Mouse (Mus musculus) limb, embryonic 10.5 days (tissue): ENCODE results near the gene Kctd11. TPM values are rescaled to one million over a fixed set of nuclear protein-coding genes. Genes with fewer than 3 reads are reported as not detected.
A peak's percentile ranks its signal among the peaks of the same experiment; 100 is the strongest.

Experiments used
- DNase-seq: peaks from one replicate; pipeline ENCODE4 v3.0.0-alpha.2; 2017; ENCODE audit warnings: low spot score
- H3K27ac ChIP-seq: fragments of 300-500 bp; sonication (generic); 2 replicates; pipeline ENCODE4 v1.5.1; 2016; ENCODE audit warnings: mild to moderate bottlenecking
- H3K27me3 ChIP-seq: fragments of 300-500 bp; sonication (generic); 2 replicates; pipeline ENCODE4 v1.6.1; 2016; ENCODE audit warnings: low read depth, mild to moderate bottlenecking; ENCODE audit not compliant: poor library complexity, severe bottlenecking
- H3K36me3 ChIP-seq: fragments of 300-500 bp; sonication (generic); 2 replicates; pipeline ENCODE4 v1.6.1; 2016; ENCODE audit warnings: mild to moderate bottlenecking, moderate library complexity
- H3K4me1 ChIP-seq: fragments of 300-500 bp; sonication (generic); 2 replicates; pipeline ENCODE4 v1.6.1; 2016
- H3K4me3 ChIP-seq: fragments of 300-500 bp; sonication (generic); 2 replicates; pipeline ENCODE4 v1.5.1; 2016; ENCODE audit warnings: mild to moderate bottlenecking, moderate library complexity
- H3K9me3 ChIP-seq: fragments of 300-500 bp; sonication (generic); replicated peaks from 2 replicates; pipeline ENCODE4 v1.6.1; 2016; ENCODE audit warnings: mild to moderate bottlenecking
- WGBS: fragments of 180-500 bp; shearing (Covaris S2); methylation state at CpG from one replicate; pipeline ENCODE4 v1.1.7; 2016; 5-methylcytosine and 5-hydroxymethylcytosine counted together
- polyA plus RNA-seq: library from polyadenylated mRNA; unstranded; fragments of >200 nt; fragmentation: Nextera tagmentation; extraction: Ambion mirVana; gene quantifications from 2 replicates; pipeline ENCODE4 v1.2.1, GENCODE M21; 2016

The Kctd11 gene
- polyA plus RNA-seq, 1 experiment from 2014 or later, result 6.1 TPM

GRCm38 (mm10) chr11:69848021-69848420, 33.2 kb downstream of the Kctd11 start:
- Histone ChIP-seq H3K27ac (peak overlapping the region; percentile 97; the same call in 1 of the 2 replicates), H3K27me3 (no peaks in the 10 kb centered on the region), H3K9me3 (no peaks in the 10 kb centered on the region), H3K36me3 (peaks cover 55% of the 10 kb centered on the region), H3K4me1 (peaks cover 43% of the 10 kb centered on the region), H3K4me3 (peak overlapping the region; percentile 78)
- WGBS, result 98% methylated on average over 6 of the region's 6 CpGs
- no peak for DNase-seq

DNA sequence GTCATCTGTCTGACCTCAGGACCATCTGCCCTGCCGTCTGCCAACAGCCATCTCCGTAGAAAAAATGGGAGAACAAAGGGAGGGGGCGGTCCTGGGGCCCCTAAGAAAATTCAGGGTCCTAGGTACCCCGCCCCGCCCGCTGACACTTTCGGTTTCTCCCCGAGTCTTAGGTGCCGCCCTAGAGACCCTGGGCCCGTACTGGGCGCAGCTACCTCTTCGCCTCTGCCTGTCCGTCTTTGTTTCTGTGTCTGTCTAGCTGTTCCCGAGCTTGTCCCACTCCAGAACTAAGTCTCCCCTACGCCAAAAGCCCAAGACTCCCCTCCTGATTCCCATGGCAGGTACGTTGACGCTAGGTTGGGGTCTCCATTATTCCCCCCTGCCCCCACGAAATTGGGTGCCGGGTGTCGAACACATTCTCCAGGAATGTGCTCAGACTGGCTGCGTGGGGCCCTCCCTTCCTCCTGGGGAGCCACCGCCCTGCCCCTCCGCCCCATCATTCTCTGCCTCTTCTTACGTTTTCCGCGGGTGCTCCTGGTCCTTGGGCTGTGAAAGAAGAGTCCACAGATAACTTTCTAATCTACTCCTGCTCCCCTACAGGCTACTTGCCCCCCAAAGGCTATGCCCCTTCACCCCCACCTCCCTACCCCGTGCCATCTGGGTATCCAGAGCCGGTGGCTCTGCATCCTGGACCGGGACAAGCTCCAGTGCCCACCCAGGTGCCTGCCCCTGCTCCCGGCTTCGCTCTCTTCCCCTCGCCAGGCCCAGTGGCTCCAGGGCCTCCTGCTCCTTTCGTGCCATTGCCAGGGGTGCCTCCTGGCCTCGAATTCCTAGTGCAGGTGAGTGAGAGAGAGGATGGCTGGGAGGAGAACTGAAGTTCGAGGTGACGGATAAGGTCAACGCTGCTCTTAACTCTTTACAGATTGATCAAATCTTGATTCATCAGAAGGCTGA, 34.2 kb downstream of the Kctd11 start:
- whole genome bisulfite sequencing, result 10% methylated on average over 37 of the region's 37 CpGs
- DNase-seq, result peak; percentile 65
- peak overlapping the region; percentile 97 for H3K27ac ChIP-seq

GRCm38 (mm10) chr11:69846198-69846680, 35.0 kb downstream of the Kctd11 start, which contains the start of gene Plscr3:
Plscr3 (plus strand) TSS chr11:69846376.
- whole genome bisulfite sequencing, result 1% methylated on average over 38 of the region's 38 CpGs

More for the DNA sequence above, 34.2 kb downstream of the Kctd11 start:
- peaks cover 45% of the 10 kb centered on the region for H3K36me3 ChIP-seq
- peaks cover 42% of the 10 kb centered on the region for H3K4me1 ChIP-seq
- no peaks in the 10 kb centered on the region for H3K27me3 ChIP-seq
- no peaks in the 10 kb centered on the region for H3K9me3 ChIP-seq
- peak overlapping the region; percentile 78 for H3K4me3 ChIP-seq

DNA sequence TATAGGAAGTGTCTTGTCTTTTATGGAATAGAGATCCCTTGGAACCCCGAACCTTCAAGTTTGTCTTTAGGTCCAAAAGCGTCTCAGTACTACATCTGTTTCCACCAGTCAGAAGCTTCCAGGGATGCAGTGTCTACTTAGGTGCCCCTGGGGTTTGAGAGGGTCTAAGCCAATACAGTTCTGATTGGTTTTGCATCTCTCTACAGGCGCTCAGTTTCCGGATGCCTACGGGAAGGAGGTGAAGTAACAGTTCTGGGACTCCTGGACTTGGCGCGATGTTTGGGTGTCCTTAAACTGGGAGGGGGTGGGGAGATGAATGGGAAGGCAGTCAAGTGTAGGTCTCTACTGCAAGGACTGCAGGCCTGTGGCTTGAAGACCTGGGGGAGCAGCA, 42.5 kb downstream of the Kctd11 start:
- DNase-seq, result peak; percentile 65
- Histone ChIP-seq H3K27me3 (peaks cover 34% of the 10 kb centered on the region), H3K9me3 (no peaks in the 10 kb centered on the region), H3K36me3 (peaks cover 3% of the 10 kb centered on the region), H3K27ac (peak overlapping the region; percentile 88), H3K4me1 (peaks cover 50% of the 10 kb centered on the region), H3K4me3 (peak overlapping the region; percentile 72)
- WGBS, result 6% methylated on average over 7 of the region's 7 CpGs

More at GRCm38 (mm10) chr11:69846198-69846680, 35.0 kb downstream of the Kctd11 start, which contains the start of gene Plscr3:
- peak within 1 kb of the TSS; percentile 78 for H3K4me3 ChIP-seq
- H3K36me3 ChIP-seq, result peaks cover 37% of the 10 kb centered on the region
- no peaks in the 10 kb centered on the region for H3K9me3 ChIP-seq
- peak within 1 kb of the TSS; percentile 97 for H3K27ac ChIP-seq
- H3K27me3 ChIP-seq, result no peaks in the 10 kb centered on the region
- peaks cover 36% of the 10 kb centered on the region for H3K4me1 ChIP-seq
- DNase-seq, result peak; percentile 95

DNA sequence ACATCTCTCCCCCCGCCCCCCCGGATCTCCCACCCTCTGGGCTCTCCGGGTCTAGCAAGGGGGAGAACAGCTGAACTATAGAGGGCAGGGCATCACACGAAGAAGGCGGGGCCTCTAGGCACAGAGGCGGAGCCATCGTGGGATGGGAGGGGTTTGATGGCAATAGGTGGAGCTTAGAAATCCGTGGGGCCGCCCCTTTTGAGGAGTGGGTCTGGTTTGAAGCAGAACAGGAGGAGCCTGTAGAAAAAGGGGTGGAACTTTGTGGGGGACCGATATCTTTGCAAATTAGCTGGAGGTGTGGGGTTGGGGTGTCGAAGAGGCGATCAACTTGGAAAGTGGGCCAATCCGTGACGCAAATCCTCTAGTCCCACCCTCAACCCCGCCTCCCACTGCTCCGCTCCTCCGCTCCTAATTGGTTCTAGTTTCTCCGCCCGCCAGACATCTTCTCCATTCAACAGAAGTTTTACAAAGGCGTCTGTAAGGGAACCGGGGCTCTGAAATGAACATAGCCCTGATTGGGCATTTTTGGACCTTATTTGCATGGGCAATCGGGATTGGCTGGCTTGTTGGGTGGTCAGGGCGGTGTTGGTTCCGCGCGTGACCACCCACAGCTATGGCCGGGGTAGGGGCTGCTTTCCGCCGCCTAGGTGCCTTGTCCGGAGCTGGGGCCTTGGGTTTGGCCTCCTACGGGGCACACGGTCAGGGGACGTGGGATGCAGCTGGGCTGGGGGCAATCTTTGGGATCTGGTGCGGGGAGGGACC, 43.1 kb downstream of the Kctd11 start, which contains the start of gene Tmem256:
TSS of gene Tmem256 (plus strand) at position 563 of the 762 bp plus-strand sequence.
- H3K27ac ChIP-seq, result peak within 1 kb of the TSS; percentile 88

GRCm38 (mm10) chr11:69837604-69837951, 43.6 kb downstream of the Kctd11 start, which contains the start of gene Nlgn2:
Nlgn2 (minus strand) TSS chr11:69837784.
- Histone ChIP-seq H3K4me3 (peak within 1 kb of the TSS; percentile 72), H3K36me3 (peaks cover 14% of the 10 kb centered on the region), H3K4me1 (peaks cover 53% of the 10 kb centered on the region)

More for the DNA sequence above, 43.1 kb downstream of the Kctd11 start, which contains the start of gene Tmem256:
- Histone ChIP-seq H3K4me1 (peaks cover 53% of the 10 kb centered on the region), H3K27me3 (peaks cover 40% of the 10 kb centered on the region), H3K4me3 (peak within 1 kb of the TSS; percentile 72), H3K36me3 (peaks cover 8% of the 10 kb centered on the region), H3K9me3 (no peaks in the 10 kb centered on the region)
- WGBS, result under 1% methylated on average over 34 of the region's 34 CpGs
- DNase-seq, result peak; percentile 92

GRCm38 (mm10) chr11:69836703-69837576, 44.3 kb downstream of the Kctd11 start:
- H3K36me3 ChIP-seq, result peaks cover 17% of the 10 kb centered on the region
- peak overlapping the region; percentile 88 for H3K27ac ChIP-seq
- no peaks in the 10 kb centered on the region for H3K9me3 ChIP-seq
- peak; percentile 68 for DNase-seq
- 1% methylated on average over 52 of the region's 52 CpGs for WGBS
- peak overlapping the region; percentile 72 for H3K4me3 ChIP-seq
- peaks cover 53% of the 10 kb centered on the region for H3K4me1 ChIP-seq
- peaks cover 52% of the 10 kb centered on the region for H3K27me3 ChIP-seq

More at GRCm38 (mm10) chr11:69837604-69837951, 43.6 kb downstream of the Kctd11 start, which contains the start of gene Nlgn2:
- Histone ChIP-seq H3K27ac (peak within 1 kb of the TSS; percentile 88), H3K27me3 (peaks cover 45% of the 10 kb centered on the region), H3K9me3 (no peaks in the 10 kb centered on the region)
- under 1% methylated on average over 30 of the region's 32 CpGs for WGBS
- no peak for DNase-seq

DNA sequence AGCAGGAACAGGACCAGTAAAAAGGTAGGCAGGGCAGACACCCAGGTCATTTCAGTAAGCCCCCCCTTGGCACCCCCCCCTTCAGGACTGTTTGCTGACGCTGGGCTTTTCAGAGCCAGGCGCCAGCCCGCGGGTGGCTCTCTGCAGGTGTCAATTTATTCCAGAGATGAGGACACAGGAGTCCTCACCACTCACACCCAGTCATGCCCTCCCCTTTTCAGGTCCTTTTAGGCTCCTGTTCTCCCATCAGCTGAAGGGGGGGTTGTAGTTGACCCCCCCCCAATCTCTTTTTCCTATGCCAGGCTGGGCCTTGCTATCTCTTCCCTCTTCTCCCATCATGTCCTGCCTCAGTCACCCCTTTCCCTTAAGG, 45.3 kb downstream of the Kctd11 start:
- 3% methylated on average over 4 of the region's 4 CpGs for WGBS
- Histone ChIP-seq H3K27me3 (peaks cover 53% of the 10 kb centered on the region), H3K9me3 (no peaks in the 10 kb centered on the region), H3K36me3 (peaks cover 19% of the 10 kb centered on the region), H3K4me3 (peak overlapping the region; percentile 72), H3K4me1 (peaks cover 58% of the 10 kb centered on the region), H3K27ac (peak overlapping the region; percentile 12; the same call in 1 of the 2 replicates)
- DNase-seq, result no peak

- H3K4me3 ChIP-seq, result peak overlapping the region; percentile 72
- peak; percentile 64 for DNase-seq
- no peaks in the 10 kb centered on the region for H3K9me3 ChIP-seq
- H3K4me1 ChIP-seq, result peaks cover 61% of the 10 kb centered on the region
- WGBS, result 5% methylated on average over 9 of the region's 9 CpGs
- H3K27me3 ChIP-seq, result peaks cover 53% of the 10 kb centered on the region
- 0 out of 2 replicates have a peak overlapping the region, but pooled peaks have one; percentile 12 for H3K27ac ChIP-seq
- H3K36me3 ChIP-seq, result peaks cover 19% of the 10 kb centered on the region
Observed at GRCm38 (mm10) chr11:69835326-69835965, 45.8 kb downstream of the Kctd11 start.

GRCm38 (mm10) chr11:69834001-69834549, 47.1 kb downstream of the Kctd11 start:
- WGBS, result 7% methylated on average over 40 of the region's 48 CpGs
- DNase-seq, result peak; percentile 56
- peak overlapping the region; percentile 80 for H3K27ac ChIP-seq
- H3K4me3 ChIP-seq, result peak overlapping the region; percentile 72
- peaks cover 53% of the 10 kb centered on the region for H3K27me3 ChIP-seq
- H3K9me3 ChIP-seq, result no peaks in the 10 kb centered on the region
- peaks cover 60% of the 10 kb centered on the region for H3K4me1 ChIP-seq
- H3K36me3 ChIP-seq, result peaks cover 21% of the 10 kb centered on the region

DNA sequence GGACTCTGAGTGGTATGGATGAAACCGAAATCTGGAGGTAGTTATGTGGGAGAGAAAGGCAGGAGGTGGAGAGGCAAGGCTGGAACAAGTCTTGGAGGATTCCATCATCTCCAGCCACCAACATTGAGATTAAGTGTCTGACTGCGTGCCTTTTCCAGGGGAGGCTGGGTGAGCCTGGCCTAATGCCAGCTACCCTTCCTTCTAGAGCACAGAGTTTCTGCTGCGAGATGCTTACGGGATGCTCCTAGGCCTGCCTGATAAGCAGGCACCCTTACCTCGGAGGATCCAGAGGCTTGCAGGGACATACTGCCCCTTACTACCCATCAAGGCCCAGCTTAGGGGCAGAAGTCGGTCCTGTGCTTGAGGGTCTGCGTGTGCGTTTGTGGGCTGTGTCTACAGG, 47.7 kb downstream of the Kctd11 start:
- 59% methylated on average over 8 of the region's 8 CpGs for WGBS
- peak overlapping the region; percentile 72 for H3K4me3 ChIP-seq
- peaks cover 53% of the 10 kb centered on the region for H3K27me3 ChIP-seq
- H3K4me1 ChIP-seq, result peaks cover 62% of the 10 kb centered on the region
- peaks cover 24% of the 10 kb centered on the region for H3K36me3 ChIP-seq
- peak overlapping the region; percentile 80 for H3K27ac ChIP-seq
- DNase-seq, result no peak
- no peaks in the 10 kb centered on the region for H3K9me3 ChIP-seq
